Mouse (Mus musculus): ENCODE measurements around the gene Pitpnm2.

Pitpnm2 gene

GRCm38 (mm10) chr5:124093852-124094604 is 155.5 kb downstream of the Pitpnm2 start:
- peak; percentile 43 for DNase-seq (ENCODE audit: low spot score)

GRCm38 (mm10) chr5:124093120-124093794 is 156.3 kb downstream of the Pitpnm2 start:
- DNase-seq (ENCODE audit: low spot score), result peak; percentile 86

- no peak for DNase-seq (ENCODE audit: low spot score)
These were observed 157.6 kb downstream of the Pitpnm2 start for GRCm38 (mm10) chr5:124091951-124092406.

GRCm38 (mm10) chr5:124089868-124090267 is 159.7 kb downstream of the Pitpnm2 start:
- DNase-seq (ENCODE audit: low spot score), result no peak

GRCm38 (mm10) chr5:124086876-124087275 is 162.7 kb downstream of the Pitpnm2 start:
- DNase-seq (ENCODE audit: low spot score), result no peak

GRCm38 (mm10) chr5:124085513-124085912 is 164.0 kb downstream of the Pitpnm2 start:
- DNase-seq (ENCODE audit: low spot score), result no peak

GRCm38 (mm10) chr5:124084588-124085173 is 164.9 kb downstream of the Pitpnm2 start:
- DNase-seq (ENCODE audit: low spot score), result peak; percentile 91

- peak; percentile 37 for DNase-seq (ENCODE audit: low spot score)
These were observed 165.5 kb downstream of the Pitpnm2 start for GRCm38 (mm10) chr5:124083850-124084587.

GRCm38 (mm10) chr5:124082941-124083688 is 166.4 kb downstream of the Pitpnm2 start:
- DNase-seq (ENCODE audit: low spot score), result no peak

- DNase-seq (ENCODE audit: low spot score), result no peak
These were observed 167.1 kb downstream of the Pitpnm2 start for GRCm38 (mm10) chr5:124082447-124082846.

- no peak for DNase-seq (ENCODE audit: low spot score)
These were observed 169.7 kb downstream of the Pitpnm2 start for GRCm38 (mm10) chr5:124079880-124080279.

GRCm38 (mm10) chr5:124078794-124079416 is 170.7 kb downstream of the Pitpnm2 start:
- DNase-seq (ENCODE audit: low spot score), result no peak

- no peak for DNase-seq (ENCODE audit: low spot score)
These were observed 171.6 kb downstream of the Pitpnm2 start for GRCm38 (mm10) chr5:124077856-124078460.

- no peak for DNase-seq (ENCODE audit: low spot score)
These were observed 172.3 kb downstream of the Pitpnm2 start for GRCm38 (mm10) chr5:124077241-124077640.

GRCm38 (mm10) chr5:124076559-124076958 is 173.0 kb downstream of the Pitpnm2 start:
- DNase-seq (ENCODE audit: low spot score), result no peak

- DNase-seq (ENCODE audit: low spot score), result no peak
These were observed 173.8 kb downstream of the Pitpnm2 start for GRCm38 (mm10) chr5:124075716-124076115.

GRCm38 (mm10) chr5:124074845-124075307 is 174.7 kb downstream of the Pitpnm2 start:
- no peak for DNase-seq (ENCODE audit: low spot score)

GRCm38 (mm10) chr5:124073682-124074081 is 175.9 kb downstream of the Pitpnm2 start:
- DNase-seq (ENCODE audit: low spot score), result peak; percentile 50

- no peak for DNase-seq (ENCODE audit: low spot score)
These were observed 179.9 kb downstream of the Pitpnm2 start for GRCm38 (mm10) chr5:124069657-124070056.

Measured in adipocyte (in vitro differentiated cells).